Mouse (Mus musculus): ENCODE results near the gene Gm49661. TPM values are rescaled to one million over a fixed set of nuclear protein-coding genes. Genes with fewer than 3 reads are reported as not detected.

The Gm49661 gene
- polyA plus RNA-seq, 1 experiment from 2014 or later = not detected

Small RNAs within 50 kb of the gene (microRNA-seq; reads per million reads assigned to microRNA genes)
- gene Gm24197 = not detected

Other genes with a start within 250 kb of the Gm49661 start
- 3.0 and 3.6 TPM in 2 replicates for gene G430095P16Rik, start 246.4 kb downstream of the Gm49661 start, polyA plus RNA-seq (2016; fragmentation: Nextera tagmentation; extraction: Ambion mirVana)
- gene Nfix, start 169.1 kb downstream of the Gm49661 start, polyA plus RNA-seq (2016; fragmentation: Nextera tagmentation; extraction: Ambion mirVana) = 11.6 and 14.2 TPM in 2 replicates
- gene Dand5, start 146.6 kb downstream of the Gm49661 start, polyA plus RNA-seq (2016; fragmentation: Nextera tagmentation; extraction: Ambion mirVana) = 6.6 and 7.1 TPM in 2 replicates
- gene Gadd45gip1, start 137.9 kb downstream of the Gm49661 start, polyA plus RNA-seq (2016; fragmentation: Nextera tagmentation; extraction: Ambion mirVana) = 35.7 and 38.6 TPM in 2 replicates
- gene Rad23a, start 128.8 kb downstream of the Gm49661 start, polyA plus RNA-seq (2016; fragmentation: Nextera tagmentation; extraction: Ambion mirVana) = 88.8 and 101 TPM in 2 replicates
- gene Calr, start 122.5 kb downstream of the Gm49661 start, polyA plus RNA-seq (2016; fragmentation: Nextera tagmentation; extraction: Ambion mirVana) = 792 and 820 TPM in 2 replicates
- 92.2 and 98.9 TPM in 2 replicates for gene Farsa, start 112.4 kb downstream of the Gm49661 start, polyA plus RNA-seq (2016; fragmentation: Nextera tagmentation; extraction: Ambion mirVana)
- gene Syce2, start 97.3 kb downstream of the Gm49661 start, polyA plus RNA-seq (2016; fragmentation: Nextera tagmentation; extraction: Ambion mirVana) = 37.2 TPM in 2 replicates
- gene Gcdh, start 75.5 kb downstream of the Gm49661 start, polyA plus RNA-seq (2016; fragmentation: Nextera tagmentation; extraction: Ambion mirVana) = 32.8 and 35.0 TPM in 2 replicates
- 3.7 and 4.2 TPM in 2 replicates for gene Klf1, start 67.5 kb downstream of the Gm49661 start, polyA plus RNA-seq (2016; fragmentation: Nextera tagmentation; extraction: Ambion mirVana)
- 7.6 and 8.6 TPM in 2 replicates for gene Dnase2a, start 60.9 kb downstream of the Gm49661 start, polyA plus RNA-seq (2016; fragmentation: Nextera tagmentation; extraction: Ambion mirVana)
- 36.8 and 37.9 TPM in 2 replicates for gene Mast1, start 32.1 kb downstream of the Gm49661 start, polyA plus RNA-seq (2016; fragmentation: Nextera tagmentation; extraction: Ambion mirVana)
- gene Rtbdn, start 22.4 kb downstream of the Gm49661 start, polyA plus RNA-seq (2016; fragmentation: Nextera tagmentation; extraction: Ambion mirVana) = 1.5 and 1.6 TPM in 2 replicates
- 1,088 and 1,187 TPM in 2 replicates for gene Prdx2, start 154 bp upstream of the Gm49661 start, polyA plus RNA-seq (2016; fragmentation: Nextera tagmentation; extraction: Ambion mirVana)
- 77.4 and 77.9 TPM in 2 replicates for gene Rnaseh2a, start 334 bp upstream of the Gm49661 start, polyA plus RNA-seq (2016; fragmentation: Nextera tagmentation; extraction: Ambion mirVana)
- gene Junb, start 9.3 kb upstream of the Gm49661 start, polyA plus RNA-seq (2016; fragmentation: Nextera tagmentation; extraction: Ambion mirVana) = 6.0 and 7.5 TPM in 2 replicates
- gene Hook2, start 21.2 kb upstream of the Gm49661 start, polyA plus RNA-seq (2016; fragmentation: Nextera tagmentation; extraction: Ambion mirVana) = 16.3 and 18.7 TPM in 2 replicates
- not detected in 2 replicates for gene Best2, start 45.1 kb upstream of the Gm49661 start, polyA plus RNA-seq (2016; fragmentation: Nextera tagmentation; extraction: Ambion mirVana)
- gene Asna1, start 55.8 kb upstream of the Gm49661 start, polyA plus RNA-seq (2016; fragmentation: Nextera tagmentation; extraction: Ambion mirVana) = 127 and 128 TPM in 2 replicates
- 162 and 174 TPM in 2 replicates for gene Trir, start 57.4 kb upstream of the Gm49661 start, polyA plus RNA-seq (2016; fragmentation: Nextera tagmentation; extraction: Ambion mirVana)
- gene Tnpo2, start 67.5 kb upstream of the Gm49661 start, polyA plus RNA-seq (2016; fragmentation: Nextera tagmentation; extraction: Ambion mirVana) = 41.3 and 41.9 TPM in 2 replicates
- 42.4 and 43.6 TPM in 2 replicates for gene Fbxw9, start 90.6 kb upstream of the Gm49661 start, polyA plus RNA-seq (2016; fragmentation: Nextera tagmentation; extraction: Ambion mirVana)
- 0.85 and 1.2 TPM in 2 replicates for gene Gm5741, start 98.5 kb upstream of the Gm49661 start, polyA plus RNA-seq (2016; fragmentation: Nextera tagmentation; extraction: Ambion mirVana)
- 69.2 and 76.9 TPM in 2 replicates for gene Dhps, start 102.3 kb upstream of the Gm49661 start, polyA plus RNA-seq (2016; fragmentation: Nextera tagmentation; extraction: Ambion mirVana)
- 93.6 and 108 TPM in 2 replicates for gene Wdr83os, start 111.3 kb upstream of the Gm49661 start, polyA plus RNA-seq (2016; fragmentation: Nextera tagmentation; extraction: Ambion mirVana)
- gene Wdr83, start 111.9 kb upstream of the Gm49661 start, polyA plus RNA-seq (2016; fragmentation: Nextera tagmentation; extraction: Ambion mirVana) = 46.0 and 48.4 TPM in 2 replicates
- gene Man2b1, start 113.8 kb upstream of the Gm49661 start, polyA plus RNA-seq (2016; fragmentation: Nextera tagmentation; extraction: Ambion mirVana) = 19.7 and 22.4 TPM in 2 replicates
- 1.7 and 2.7 TPM in 2 replicates for gene Zfp791, start 153.7 kb upstream of the Gm49661 start, polyA plus RNA-seq (2016; fragmentation: Nextera tagmentation; extraction: Ambion mirVana)
- gene Cks1brt, start 182.5 kb upstream of the Gm49661 start, polyA plus RNA-seq (2016; fragmentation: Nextera tagmentation; extraction: Ambion mirVana) = 0.09 TPM in 1 of 2 replicates, not detected in the other

Data from hindbrain, embryonic 12.5 days (tissue).